Mouse (Mus musculus) retina, embryonic 14.5 days (tissue): ENCODE results near the gene Vmn2r118.

Source experiments
- DNase-seq: peaks from one replicate; pipeline ENCODE4 v3.0.0-alpha.2; 2015; ENCODE audit warnings: low spot score

The Vmn2r118 gene

GRCm38 (mm10) chr17:55625092-55625491 is at the start of gene Vmn2r118:
Gene Vmn2r118, minus strand, starts transcription at chr17:55625192.
- DNase-seq, result no peak

- DNase-seq, result no peak
Measured at GRCm38 (mm10) chr17:55661099-55661498, 36.1 kb upstream of the Vmn2r118 start.

- DNase-seq, result no peak
Measured at GRCm38 (mm10) chr17:55590838-55591237, 34.2 kb downstream of the Vmn2r118 start.

- no peak for DNase-seq
Measured at GRCm38 (mm10) chr17:55561774-55562173, 63.2 kb downstream of the Vmn2r118 start.

- no peak for DNase-seq
Measured at GRCm38 (mm10) chr17:55548476-55548875, 76.5 kb downstream of the Vmn2r118 start.
